ENCODE assay signal across 16 mouse cellular contexts in genomic region chr16:21607021-21607650, GRCm38 (mm10).
A peak's percentile ranks its signal among the peaks of the same experiment; 100 is the strongest.
DNase-seq lines count a peak whose midpoint lies in the region; ATAC-seq and TF ChIP-seq lines count a peak whose summit lies in the region.
"Had no signal": no experiment of that assay in that cellular context is flagged by ENCODE, and none has a peak within 500 bp of the region (broad histone marks: within the 10 kb centered on the region; RNA-seq: fewer than 3 reads in every experiment).

No protein-coding gene starts in this region.

- H3K27ac ChIP-seq in heart, postnatal 0 days (ENCODE audit: low read depth) = 0 out of 2 replicates have a peak overlapping the region, but pooled peaks have one; percentile 26
- no peak overlapping the region for H3K27ac ChIP-seq in midbrain, embryonic 10.5 days (replicated peaks)
- H3K27ac ChIP-seq in midbrain, embryonic 15.5 days = no peak overlapping the region

- H3K9ac ChIP-seq in heart, postnatal 0 days (replicated peaks; ENCODE audit: low read depth, low read length) = no peak overlapping the region
- H3K9ac ChIP-seq in midbrain, embryonic 15.5 days = no peak overlapping the region
- H3K9ac ChIP-seq: forebrain, postnatal 0 days had no signal

- ATAC-seq in heart, postnatal 0 days (ENCODE audit: insufficient read depth, low read depth) = no peak
- ATAC-seq in midbrain, embryonic 15.5 days (replicated peaks) = no peak
- ATAC-seq: forebrain, postnatal 0 days; inflammation-experienced regulatory T-cells, adult 6 months had no signal

- no peak for TF ChIP-seq EP300 in heart, postnatal 0 days (IDR thresholded peaks at IDR 0.05; ENCODE audit: low read depth)

- H3K4me3 ChIP-seq in heart, postnatal 0 days (ENCODE audit: low read depth, low read length) = no peak overlapping the region
- no peak overlapping the region for H3K4me3 ChIP-seq in midbrain, embryonic 10.5 days
- H3K4me3 ChIP-seq in midbrain, embryonic 15.5 days = no peak overlapping the region
- H3K4me3 ChIP-seq: megakaryocyte, embryonic 14.5 days; myocyte had no signal

- H3K36me3 ChIP-seq in heart, postnatal 0 days (replicated peaks; ENCODE audit: control insufficient read depth, insufficient read depth, low read length) = no peaks in the 10 kb centered on the region
- H3K36me3 ChIP-seq in midbrain, embryonic 10.5 days = no peaks in the 10 kb centered on the region
- no peaks in the 10 kb centered on the region for H3K36me3 ChIP-seq in midbrain, embryonic 15.5 days (replicated peaks)

- no peaks in the 10 kb centered on the region for H3K9me3 ChIP-seq in heart, postnatal 0 days (replicated peaks; ENCODE audit: control insufficient read depth, low read length)
- no peaks in the 10 kb centered on the region for H3K9me3 ChIP-seq in midbrain, embryonic 10.5 days (replicated peaks)
- no peaks in the 10 kb centered on the region for H3K9me3 ChIP-seq in midbrain, embryonic 15.5 days
- H3K9me3 ChIP-seq: megakaryocyte, embryonic 14.5 days had no signal

- no peak overlapping the region for H3K4me2 ChIP-seq in heart, postnatal 0 days (ENCODE audit: low read depth, low read length)
- H3K4me2 ChIP-seq in midbrain, embryonic 15.5 days = no peak overlapping the region
- H3K4me2 ChIP-seq: liver, embryonic 11.5 days had no signal

- no peaks in the 10 kb centered on the region for H3K27me3 ChIP-seq in heart, postnatal 0 days (ENCODE audit: control insufficient read depth, insufficient read depth, low read length)
- no peaks in the 10 kb centered on the region for H3K27me3 ChIP-seq in midbrain, embryonic 10.5 days (ENCODE audit: low read depth, poor library complexity, severe bottlenecking)
- no peaks in the 10 kb centered on the region for H3K27me3 ChIP-seq in midbrain, embryonic 15.5 days (replicated peaks)
- H3K27me3 ChIP-seq: megakaryocyte, embryonic 14.5 days had no signal

- intact Hi-C loops in heart, postnatal 10 days (cut with DNase I) = no loop called here

- peak; percentile 74 to 76 for DNase-seq in cerebellum, postnatal 10 days
- no peak for DNase-seq in cerebellum, postnatal 36 days
- no peak for DNase-seq in heart, postnatal 0 days (ENCODE audit: low spot score)
- DNase-seq in heart, postnatal 10 days = no peak
- peak; percentile 0 for DNase-seq in midbrain, embryonic 10.5 days (ENCODE audit: low spot score)
- peak; percentile 74 to 80 for DNase-seq in kidney, postnatal 4 days
- no peak for DNase-seq in embryo, embryonic 11 days
- DNase-seq: cerebellum, adult 18-20 months; forebrain, postnatal 0 days; gastrocnemius, postnatal 36 days; layer of hippocampus, postnatal 36 days had no signal

- TF ChIP-seq CTCF in heart, postnatal 0 days (IDR thresholded peaks at IDR 0.05; ENCODE audit: low read depth) = no peak

- H3K4me1 ChIP-seq in heart, postnatal 0 days (ENCODE audit: control insufficient read depth, insufficient read depth) = peaks cover 34% of the 10 kb centered on the region
- H3K4me1 ChIP-seq in midbrain, embryonic 10.5 days = peaks cover 7% of the 10 kb centered on the region; the same call in 1 of the 2 replicates
- peaks cover 5% of the 10 kb centered on the region; the same call in 1 of the 2 replicates for H3K4me1 ChIP-seq in midbrain, embryonic 15.5 days

- 67% methylated on average over 8 of the region's 8 CpGs for WGBS in heart, postnatal 0 days
- 88% methylated on average over 8 of the region's 8 CpGs for WGBS in midbrain, embryonic 10.5 days
- 87% methylated on average over 8 of the region's 8 CpGs for WGBS in midbrain, embryonic 15.5 days

Comparison
In these comparisons a context has a peak if more than half of its experiments do, and no peak if none do; other contexts are left out.
1. DNase-seq: peak in cerebellum, postnatal 10 days (2 of 2), midbrain, embryonic 10.5 days (single experiment) and kidney, postnatal 4 days (2 of 2); none in cerebellum, postnatal 36 days (0 of 2), heart, postnatal 0 days (single experiment), heart, postnatal 10 days (0 of 2) and embryo, embryonic 11 days (single experiment).